8 mouse cellular contexts compared by ENCODE assay signal in the genomic region with DNA sequence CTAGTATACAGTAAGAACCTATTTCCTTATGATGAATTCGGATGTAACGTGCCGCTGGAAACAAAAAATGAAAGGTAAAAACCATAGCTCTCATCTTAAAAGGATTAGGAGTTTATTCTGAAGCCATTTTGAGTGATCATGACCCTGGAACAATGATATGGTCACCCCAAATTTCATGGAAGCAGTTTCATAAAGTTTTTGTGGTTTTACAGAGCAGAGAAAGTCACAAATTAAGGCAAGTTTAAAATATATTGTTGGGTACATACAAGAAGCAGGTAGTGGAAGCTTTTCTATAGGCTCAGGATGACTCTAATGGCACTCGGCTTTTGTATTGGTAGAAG. TPM values are rescaled to one million over a fixed set of nuclear protein-coding genes. Genes with fewer than 3 reads are reported as not detected.
DNase-seq lines count a peak whose midpoint lies in the region; ATAC-seq and TF ChIP-seq lines count a peak whose summit lies in the region.

No protein-coding gene starts in this region.

- H3K9ac ChIP-seq in limb, embryonic 13.5 days: peak overlapping the region; percentile 81

- peak overlapping the region; percentile 99 for H3K4me3 ChIP-seq in lung, adult 2 months (replicated peaks; ENCODE audit: extremely low read depth, low read depth, low read length)
- H3K4me3 ChIP-seq in embryonic fibroblast, embryonic 13.5 days (ENCODE audit: insufficient read depth, low read length): peak overlapping the region; percentile 64
- peak overlapping the region; percentile 62 for H3K4me3 ChIP-seq in limb, embryonic 13.5 days
- H3K4me3 ChIP-seq in olfactory bulb, adult 2 months (ENCODE audit: insufficient read depth, low read depth, low read length): no peak overlapping the region

- H3K36me3 ChIP-seq in limb, embryonic 13.5 days: peaks cover 12% of the 10 kb centered on the region

- H3K4me2 ChIP-seq in limb, embryonic 13.5 days (replicated peaks): peak overlapping the region; percentile 63

- H3K27ac ChIP-seq in embryonic fibroblast, embryonic 13.5 days (ENCODE audit: insufficient read depth, low read length): peak overlapping the region; percentile 86
- H3K27ac ChIP-seq in limb, embryonic 13.5 days: peak overlapping the region; percentile 97; the same call in 1 of the 2 replicates
- peak overlapping the region; percentile 92 for H3K27ac ChIP-seq in olfactory bulb, adult 2 months (ENCODE audit: insufficient read depth, low read depth, low read length)

- WGBS in lung, adult 2 months: 17% methylated on average over 4 of the region's 4 CpGs
- WGBS in limb, embryonic 13.5 days: 29% methylated on average over 4 of the region's 4 CpGs
- 20% methylated on average over 4 of the region's 4 CpGs for WGBS in olfactory bulb, adult 2 months

- no peak for TF ChIP-seq CTCF in lung, adult 2 months (IDR thresholded peaks at IDR 0.05; ENCODE audit: insufficient read depth, low read length)
- TF ChIP-seq CTCF in embryonic fibroblast, embryonic 13.5 days (IDR thresholded peaks at IDR 0.05; ENCODE audit: borderline replicate concordance, insufficient read depth, low read length): no peak
- no peak for TF ChIP-seq CTCF in olfactory bulb, adult 2 months (IDR thresholded peaks at IDR 0.05; ENCODE audit: insufficient read depth, low read depth, low read length)

- TF ChIP-seq POLR2A in lung, adult 2 months (IDR thresholded peaks at IDR 0.05; ENCODE audit: borderline replicate concordance, extremely low read depth, low read depth, low read length): no peak
- no peak for TF ChIP-seq POLR2A in embryonic fibroblast, embryonic 13.5 days (IDR thresholded peaks at IDR 0.05; ENCODE audit: low read depth, low read length)
- no peak for TF ChIP-seq POLR2A in olfactory bulb, adult 2 months (IDR thresholded peaks at IDR 0.05; ENCODE audit: insufficient read depth, low read depth, low read length)

- no peaks in the 10 kb centered on the region for H3K9me3 ChIP-seq in limb, embryonic 13.5 days

- H3K27me3 ChIP-seq in limb, embryonic 13.5 days: no peaks in the 10 kb centered on the region

- ATAC-seq in limb, embryonic 13.5 days (ENCODE audit: low FRiP score, low read depth): no peak

- DNase-seq in lung, adult 2 months: no peak
- DNase-seq in lung, postnatal 36 days: no peak
- DNase-seq in cerebellum, postnatal 4 days (ENCODE audit: low spot score in 2 of 2): no peak
- no peak for DNase-seq in right cerebral cortex, postnatal 4 days
- no peak for DNase-seq in testis, postnatal 10 days (ENCODE audit: low spot score)

- peaks cover 4% of the 10 kb centered on the region for H3K4me1 ChIP-seq in lung, adult 2 months (ENCODE audit: control insufficient read depth, insufficient read depth, low read length)
- H3K4me1 ChIP-seq in embryonic fibroblast, embryonic 13.5 days (ENCODE audit: control insufficient read depth, insufficient read depth, low read length): no peaks in the 10 kb centered on the region
- H3K4me1 ChIP-seq in limb, embryonic 13.5 days: peaks cover 3% of the 10 kb centered on the region; the same call in 1 of the 2 replicates
- no peaks in the 10 kb centered on the region for H3K4me1 ChIP-seq in olfactory bulb, adult 2 months (ENCODE audit: control insufficient read depth, insufficient read depth, low read length)

RNA-seq across cellular contexts. Expression of a gene that starts 0.3 kb away (rescaled TPM):
- polyA plus RNA-seq in lung, adult 2 months (2012; rRNA removed): 46.2 and 62.1 TPM in 2 replicates
- polyA plus RNA-seq in embryonic fibroblast, embryonic 13.5 days (2011; ENCODE audit: insufficient read length, low read depth, missing spikeins): 97.9 and 121 TPM in 2 replicates
- polyA plus RNA-seq in limb, embryonic 13.5 days (2015; fragmentation: Nextera tagmentation; extraction: Ambion mirVana): 62.4 and 65.2 TPM in 2 replicates
- polyA plus RNA-seq in olfactory bulb, adult 2 months (2012; ENCODE audit: insufficient read depth, insufficient read length, low replicate concordance, missing spikeins): 413 TPM in 1 of 2 replicates, not detected in the other

RNA-seq across cellular contexts. Expression of a gene that starts 39.6 kb away (rescaled TPM):
- 0.50 and 0.95 TPM in 2 replicates for polyA plus RNA-seq in lung, adult 2 months (2012; rRNA removed)
- polyA plus RNA-seq in embryonic fibroblast, embryonic 13.5 days (2011; ENCODE audit: insufficient read length, low read depth, missing spikeins): 1.7 and 2.2 TPM in 2 replicates
- 1.0 and 1.4 TPM in 2 replicates for polyA plus RNA-seq in limb, embryonic 13.5 days (2015; fragmentation: Nextera tagmentation; extraction: Ambion mirVana)
- polyA plus RNA-seq in olfactory bulb, adult 2 months (2012; ENCODE audit: insufficient read depth, insufficient read length, low replicate concordance, missing spikeins): not detected in 2 replicates

RNA-seq across cellular contexts. Expression of a gene that starts 44.9 kb away (rescaled TPM):
- 0.45 and 1.1 TPM in 2 replicates for polyA plus RNA-seq in lung, adult 2 months (2012; rRNA removed)
- polyA plus RNA-seq in embryonic fibroblast, embryonic 13.5 days (2011; ENCODE audit: insufficient read length, low read depth, missing spikeins): not detected in 2 replicates
- polyA plus RNA-seq in limb, embryonic 13.5 days (2015; fragmentation: Nextera tagmentation; extraction: Ambion mirVana): 0.15 and 0.43 TPM in 2 replicates
- not detected in 2 replicates for polyA plus RNA-seq in olfactory bulb, adult 2 months (2012; ENCODE audit: insufficient read depth, insufficient read length, low replicate concordance, missing spikeins)
